ENCODE assay signal across 1 mouse cellular context in genomic region chr16:30066184-30066851, GRCm38 (mm10).
TF ChIP-seq lines count a peak whose summit lies in the region.

No protein-coding gene starts in this region.

TF ChIP-seq in CH12.LX, 34 proteins besides CTCF, POLR2A, EP300 and RAD21 (continued from another document):
- peak; percentile 85; the same call in 1 of the 2 replicates for TF ChIP-seq CHD1 (IDR thresholded peaks at IDR 0.05; ENCODE audit: low read depth, low read length)
- no peak for TF ChIP-seq MYC (IDR thresholded peaks at IDR 0.05; ENCODE audit: low read depth, low read length)
- TF ChIP-seq JUND (conservative IDR thresholded peaks at IDR 0.05; ENCODE audit: low read depth, low read length), result no peak
- no peak for TF ChIP-seq PAX5 (IDR thresholded peaks at IDR 0.05; ENCODE audit: low read length)
- TF ChIP-seq MAX (IDR thresholded peaks at IDR 0.05; ENCODE audit: low read length), result no peak
- TF ChIP-seq NELFE (IDR thresholded peaks at IDR 0.05; ENCODE audit: low read depth, low read length), result no peak; the same call in 1 of the 2 replicates
- no peak; the same call in 1 of the 2 replicates for TF ChIP-seq SMC3 (IDR thresholded peaks at IDR 0.05; ENCODE audit: low read depth, low read length)
- TF ChIP-seq SIN3A (IDR thresholded peaks at IDR 0.05; ENCODE audit: low read length), result no peak
- TF ChIP-seq MAFK (IDR thresholded peaks at IDR 0.05; ENCODE audit: insufficient replicate concordance, low read length), result no peak
- no peak for TF ChIP-seq USF1 (IDR thresholded peaks at IDR 0.05; ENCODE audit: low read depth, low read length)
- TF ChIP-seq ZKSCAN1 (IDR thresholded peaks at IDR 0.05; ENCODE audit: borderline replicate concordance, low read depth, low read length), result no peak
- TF ChIP-seq BHLHE40 (IDR thresholded peaks at IDR 0.05; ENCODE audit: low read depth, low read length), result peak; percentile 76
- TF ChIP-seq NRF1 (IDR thresholded peaks at IDR 0.05; ENCODE audit: low read depth, low read length), result peak; percentile 63
- TF ChIP-seq USF2 (conservative IDR thresholded peaks at IDR 0.05; ENCODE audit: low read depth, low read length), result no peak
- TF ChIP-seq UBTF (IDR thresholded peaks at IDR 0.05; ENCODE audit: low read depth, low read length), result peak; percentile 16; the same call in 1 of the 2 replicates
- TF ChIP-seq KAT2A (IDR thresholded peaks at IDR 0.05; ENCODE audit: insufficient replicate concordance, low read length), result no peak
- no peak for TF ChIP-seq E2F4 (IDR thresholded peaks at IDR 0.05; ENCODE audit: insufficient replicate concordance, low read depth, low read length)
- TF ChIP-seq ZMIZ1 (IDR thresholded peaks at IDR 0.05; ENCODE audit: low read depth, low read length), result no peak
- 0 out of 2 replicates have a peak, but pooled peaks have one; percentile 8 for TF ChIP-seq MEF2A (IDR thresholded peaks at IDR 0.05; ENCODE audit: borderline replicate concordance, low read depth, low read length)
